Mouse (Mus musculus): ENCODE measurements at regions not wholly inside any gene's neighbourhood (a gene's known extent, or its start where the extent isn't known, plus 50 kb on each side); places are given as distances from the start of the nearest gene placed in this dataset.
"Not testable (repeated sequence)": the region's sequence is repeated elsewhere in the genome, so short reads cannot be mapped to it uniquely, and the experiment has no call there.

DNA sequence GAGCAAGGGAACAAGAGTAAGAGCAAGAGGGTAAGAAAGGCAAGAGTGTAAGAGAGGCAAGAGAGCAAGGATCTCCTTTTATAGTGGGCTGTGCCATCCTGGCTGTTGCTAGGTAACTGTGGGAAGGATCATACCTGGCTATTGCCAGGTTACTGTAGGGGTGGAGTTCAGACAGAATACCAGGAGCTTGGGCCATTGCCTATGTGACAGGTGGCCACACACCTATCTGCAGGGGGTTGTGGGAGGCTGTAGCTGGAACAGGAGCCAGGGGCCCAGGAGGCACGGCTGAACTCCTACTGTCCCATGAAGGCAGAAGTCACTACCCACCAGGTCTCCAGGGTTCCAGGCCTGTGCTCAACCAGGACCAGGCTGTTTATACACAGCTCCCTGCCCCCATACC lies 1149.0 kb downstream of the 9330182O14Rik start:
- no peak for DNase-seq

DNA sequence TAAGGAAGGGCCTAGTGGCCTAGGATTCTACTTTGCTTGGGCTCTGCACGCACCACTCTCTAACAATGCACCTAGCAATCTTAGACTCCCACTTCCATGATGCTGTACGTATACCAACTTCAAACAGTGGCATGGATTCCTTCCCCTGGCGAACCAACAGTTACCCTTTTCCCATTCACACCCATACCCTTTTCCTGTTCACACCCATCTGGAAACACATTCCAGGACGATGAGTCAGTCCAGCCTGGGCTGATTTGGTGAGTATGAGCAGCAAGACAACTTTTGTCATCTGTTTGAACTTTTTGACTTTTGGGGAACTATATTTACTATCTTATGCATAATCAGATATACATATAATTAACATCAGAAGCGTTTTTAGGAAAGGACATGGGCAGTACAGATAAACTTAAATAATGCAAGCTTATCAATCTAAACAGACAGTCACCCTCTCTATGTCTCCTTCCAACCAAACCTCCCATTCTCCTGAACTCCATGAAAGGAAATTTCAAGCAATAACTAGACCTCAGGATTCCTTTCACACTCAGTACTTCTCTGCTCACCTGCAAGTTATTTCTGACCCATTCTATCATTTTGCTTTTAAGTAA lies 1152.7 kb downstream of the 9330182O14Rik start:
- DNase-seq = no peak

DNA sequence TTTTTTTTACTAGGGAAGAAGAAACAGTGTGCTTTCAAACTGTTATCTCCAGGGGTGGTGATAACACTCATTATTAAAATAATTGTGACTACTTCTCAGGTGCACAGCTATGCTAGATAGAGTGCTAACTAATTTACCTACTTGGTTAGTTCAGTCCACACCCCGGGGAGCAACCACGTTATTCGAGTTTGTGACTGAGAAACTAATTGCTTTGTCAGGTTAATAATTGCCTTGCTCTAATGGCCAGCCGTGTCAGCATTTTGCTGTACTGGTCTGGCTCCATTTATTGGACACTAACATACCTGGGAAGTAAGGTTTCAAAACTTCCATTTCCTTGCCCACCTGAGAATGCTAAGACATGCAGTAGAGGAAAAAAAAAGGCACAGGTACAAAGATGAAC lies 1163.3 kb downstream of the 9330182O14Rik start:
- no peak for DNase-seq

DNA sequence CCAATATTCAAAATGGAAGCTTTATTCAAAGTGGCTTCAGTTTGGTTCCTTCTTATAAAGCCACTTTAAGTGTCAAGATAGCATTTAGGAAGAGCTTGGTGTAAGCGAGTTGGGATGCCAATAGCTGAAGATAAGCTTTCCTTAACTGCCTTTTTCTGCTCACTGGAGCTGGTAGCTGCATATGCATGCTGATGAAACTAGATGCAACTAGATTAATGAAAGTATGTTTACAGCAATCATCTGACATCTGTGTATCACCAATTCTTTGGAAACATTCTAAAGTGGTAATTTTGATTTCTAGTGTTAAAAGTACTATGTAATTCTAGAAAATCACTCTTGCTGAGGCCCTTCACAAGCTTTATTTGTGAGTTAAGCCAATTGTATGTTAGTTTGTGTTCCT lies 1172.5 kb downstream of the 9330182O14Rik start:
- DNase-seq = no peak

DNA sequence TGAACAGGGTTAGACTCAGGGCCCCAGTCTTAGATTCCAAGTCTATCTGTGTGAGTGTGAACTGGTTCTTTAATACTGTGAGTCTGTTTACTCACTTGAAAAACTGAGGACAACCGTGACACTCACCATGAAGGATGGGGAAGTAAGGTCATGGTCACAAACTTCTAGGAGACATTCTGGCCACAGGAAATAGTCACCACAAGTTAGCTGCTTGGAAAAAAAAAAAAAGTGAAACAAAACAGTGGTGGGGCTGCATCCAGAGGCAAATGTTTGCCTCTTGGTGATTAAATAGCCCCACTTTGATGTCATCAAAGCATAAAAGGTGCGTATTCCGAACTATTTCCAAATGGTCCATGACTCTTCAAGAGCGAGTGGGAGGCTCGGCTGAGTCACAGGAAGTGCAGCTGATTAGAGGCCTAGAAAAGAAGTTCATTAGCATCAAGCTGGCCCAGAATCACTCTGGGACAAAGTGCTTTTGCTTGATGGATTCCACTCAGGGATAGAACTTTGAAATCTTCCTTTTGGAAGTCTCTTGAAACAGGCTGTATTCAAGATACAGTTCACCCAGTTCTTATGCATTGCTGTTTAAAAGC lies 1177.7 kb downstream of the 9330182O14Rik start:
- DNase-seq = peak; percentile 45

DNA sequence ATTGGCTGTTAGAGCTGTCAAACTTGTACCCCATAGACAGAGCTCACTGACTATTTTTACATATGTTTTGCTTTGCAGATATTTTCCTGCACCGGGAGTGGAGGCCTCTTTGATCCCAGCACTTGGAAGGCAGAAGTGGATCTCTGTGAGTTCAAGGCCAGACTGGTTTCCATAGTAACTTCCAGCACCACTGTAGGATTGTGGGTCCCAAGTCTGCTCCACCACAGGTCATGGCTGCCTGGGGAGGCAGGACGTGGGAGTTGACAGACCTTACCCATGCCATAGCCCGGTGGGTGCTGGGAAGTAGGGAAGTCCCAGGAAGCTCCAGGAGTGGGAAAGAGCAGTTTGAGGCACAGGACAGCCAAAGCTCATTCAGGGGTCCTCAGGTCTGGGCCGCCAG lies 1180.8 kb downstream of the 9330182O14Rik start:
- peak; percentile 15 for DNase-seq

DNA sequence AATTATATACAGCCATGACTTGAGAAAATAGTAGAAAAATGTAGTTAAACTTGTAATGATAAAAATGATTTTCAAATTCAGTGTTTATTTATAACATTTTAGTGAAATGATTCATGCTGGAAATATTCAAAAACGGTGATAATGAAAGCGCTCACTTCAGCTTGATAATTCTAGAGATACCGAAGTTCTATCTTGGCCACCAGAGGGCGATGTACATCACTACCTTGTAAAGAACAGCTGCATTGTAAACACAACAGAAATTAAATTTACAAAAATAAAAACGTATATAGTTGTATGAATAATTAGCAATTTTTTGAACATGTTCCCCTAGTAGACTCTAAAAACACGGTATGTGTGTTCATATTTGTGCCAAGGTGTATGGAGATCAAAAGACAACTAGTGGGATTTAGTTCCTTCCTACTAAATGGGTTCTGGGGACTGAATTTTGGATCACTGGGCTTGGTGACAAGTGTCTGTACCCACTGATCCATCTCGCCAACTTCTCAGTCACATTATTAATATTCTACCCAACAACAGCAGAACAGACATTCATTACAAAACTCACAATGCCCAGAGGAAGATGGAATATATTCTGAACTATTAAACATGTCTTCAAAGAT lies 1191.6 kb downstream of the 9330182O14Rik start:
- peak; percentile 15 for DNase-seq

DNA sequence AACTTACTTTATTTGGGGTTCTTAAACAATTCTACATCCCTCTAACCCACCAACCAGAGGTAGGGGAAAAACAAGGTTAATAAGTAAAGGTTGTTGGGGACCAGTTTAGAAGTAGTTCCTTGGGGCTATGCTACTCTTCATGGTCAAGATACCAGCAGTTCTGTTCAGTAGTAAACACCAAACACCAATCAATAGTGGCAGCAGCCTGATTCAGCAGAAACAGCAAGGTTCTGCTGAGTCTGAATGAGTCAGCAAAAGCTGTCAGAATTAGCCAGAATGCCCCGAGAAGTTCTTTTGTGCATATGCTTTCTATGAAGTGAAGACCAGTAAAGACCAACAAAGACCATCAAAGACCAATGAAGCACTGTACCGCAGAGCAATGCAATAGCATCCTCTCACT lies 1195.1 kb downstream of the 9330182O14Rik start:
- no peak for DNase-seq

DNA sequence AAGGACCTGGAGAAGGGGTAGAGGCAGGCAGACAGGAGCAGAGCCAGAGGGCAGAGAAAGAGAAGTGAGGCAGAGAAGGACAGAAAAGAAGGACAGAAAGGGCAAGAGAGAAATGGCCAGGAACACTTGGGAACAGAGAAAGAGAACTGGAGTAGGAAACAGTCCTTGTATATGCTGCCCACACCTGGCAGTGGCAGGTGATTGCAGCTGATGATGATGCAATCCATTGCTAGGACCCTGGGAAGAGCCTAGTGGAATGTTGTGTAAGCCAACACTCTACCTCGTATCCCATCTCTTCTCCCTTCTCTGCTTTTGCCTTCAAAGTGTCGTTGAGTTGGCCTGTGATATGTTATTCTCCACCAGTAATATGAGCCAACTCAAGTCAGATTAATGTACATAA lies 1195.9 kb downstream of the 9330182O14Rik start:
- DNase-seq = no peak

DNA sequence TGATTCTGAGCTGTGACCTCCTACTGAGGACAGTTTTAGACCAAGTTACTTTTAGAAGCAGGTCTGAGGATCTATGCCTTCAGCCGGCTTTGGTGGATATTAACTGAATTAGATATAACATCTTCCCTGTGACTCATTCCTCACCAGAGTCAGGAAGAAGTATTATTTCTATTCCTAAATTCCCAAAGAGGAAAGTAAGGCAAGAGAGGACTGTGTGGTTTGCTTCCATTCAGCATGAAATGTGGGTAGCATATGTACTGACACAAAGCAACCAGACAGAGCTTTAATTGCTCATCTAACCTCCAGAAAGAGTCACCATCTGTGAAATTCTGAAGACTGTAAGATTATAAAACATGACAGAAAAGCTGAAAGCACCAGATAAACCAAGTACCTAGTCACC lies 1198.3 kb downstream of the 9330182O14Rik start:
- no peak for DNase-seq

DNA sequence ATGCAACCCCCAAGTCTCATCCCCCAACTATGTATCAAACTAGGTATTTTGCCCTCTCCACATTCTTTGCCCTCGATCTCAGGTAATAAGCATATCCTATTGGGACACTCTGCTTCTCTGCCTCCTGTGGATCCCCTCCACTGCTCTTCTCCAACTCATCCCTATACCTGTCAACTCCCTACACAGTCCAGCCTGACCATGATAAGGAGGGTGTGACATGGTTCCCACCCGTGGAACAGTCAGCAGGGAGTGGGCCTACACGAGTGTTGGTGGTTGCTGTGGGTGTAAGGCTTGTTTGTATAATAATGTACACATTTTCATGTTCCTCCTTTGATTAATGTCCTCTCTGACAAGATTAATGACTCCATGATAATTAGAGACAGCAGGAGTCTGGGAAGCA lies 1199.0 kb downstream of the 9330182O14Rik start:
- no peak for DNase-seq

DNA sequence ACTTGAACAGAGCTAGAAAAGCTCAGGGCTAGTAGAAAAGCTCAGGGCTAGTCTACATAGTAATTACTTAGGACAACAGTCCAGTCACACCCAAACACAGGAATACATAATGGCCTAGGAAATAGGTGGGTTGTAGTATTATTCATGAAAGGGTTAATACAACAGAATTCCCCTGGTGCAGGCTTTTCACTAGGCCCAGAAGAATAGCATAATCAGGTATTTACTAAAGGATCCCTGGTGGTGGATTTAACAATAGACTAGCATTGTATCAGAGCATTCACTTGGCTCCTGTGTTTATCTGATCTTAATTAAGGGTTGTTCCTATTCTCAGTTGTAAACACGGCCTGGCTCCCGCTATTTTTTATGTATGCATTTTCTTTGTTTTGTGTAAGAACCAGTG lies 1206.5 kb downstream of the 9330182O14Rik start:
- DNase-seq = not testable (repeated sequence)

DNA sequence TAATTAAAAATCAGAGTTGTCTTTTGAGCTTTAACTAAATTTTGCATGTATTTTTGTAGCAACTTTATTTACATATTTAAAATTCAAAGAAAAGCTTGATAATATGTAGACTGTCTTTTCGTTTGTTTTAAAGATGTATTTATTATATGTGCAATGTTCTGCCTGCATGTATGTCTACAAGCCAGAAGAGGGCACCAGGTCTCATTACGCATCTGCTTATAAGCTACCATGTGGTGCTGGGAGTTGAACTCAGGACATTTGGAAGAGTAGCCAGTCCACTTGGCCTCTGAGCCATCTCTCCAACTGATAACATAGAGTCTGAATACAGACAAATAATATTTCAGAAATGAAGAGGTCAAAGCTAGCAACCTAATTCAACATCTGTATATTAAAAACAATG lies 1211.4 kb downstream of the 9330182O14Rik start:
- DNase-seq = no peak

DNA sequence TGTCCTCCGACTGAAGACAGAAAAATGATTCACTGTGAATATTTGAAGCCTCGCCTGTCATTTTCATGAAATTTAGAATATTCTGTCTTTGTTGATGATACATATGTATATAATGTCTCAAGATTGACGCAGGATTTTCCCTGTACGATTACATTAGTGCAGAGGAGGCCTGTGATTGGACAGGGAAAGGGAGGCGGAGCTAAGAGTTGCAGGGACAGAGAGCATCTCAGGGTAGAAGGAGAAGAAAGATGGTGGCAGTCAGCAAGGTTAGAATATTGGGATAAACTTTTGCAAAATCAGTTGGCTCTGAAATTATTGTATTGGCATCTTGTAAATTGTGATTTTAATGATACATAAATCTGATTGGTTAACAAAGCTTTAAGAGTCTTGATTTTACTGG lies 1213.1 kb downstream of the 9330182O14Rik start:
- no peak for DNase-seq

DNA sequence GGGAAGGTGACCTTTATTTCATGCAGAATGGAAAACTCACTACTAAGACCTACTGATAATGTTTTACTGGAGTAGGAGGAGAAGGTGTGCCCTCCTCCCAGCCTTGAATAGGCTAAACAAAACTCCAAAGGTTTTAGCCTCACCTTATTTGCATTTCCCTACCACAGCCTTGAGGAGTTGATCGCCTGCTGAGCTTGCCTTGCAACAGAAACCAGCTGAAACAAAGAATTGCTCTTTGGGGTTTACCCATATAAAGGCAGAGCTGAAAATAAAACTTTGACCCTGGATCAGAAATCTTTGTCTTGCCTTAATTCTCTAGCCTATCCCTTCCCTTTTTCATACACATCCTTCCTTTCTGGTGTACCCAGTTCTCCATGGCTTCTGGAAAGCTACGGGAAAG lies 1218.0 kb downstream of the 9330182O14Rik start:
- no peak for DNase-seq

DNA sequence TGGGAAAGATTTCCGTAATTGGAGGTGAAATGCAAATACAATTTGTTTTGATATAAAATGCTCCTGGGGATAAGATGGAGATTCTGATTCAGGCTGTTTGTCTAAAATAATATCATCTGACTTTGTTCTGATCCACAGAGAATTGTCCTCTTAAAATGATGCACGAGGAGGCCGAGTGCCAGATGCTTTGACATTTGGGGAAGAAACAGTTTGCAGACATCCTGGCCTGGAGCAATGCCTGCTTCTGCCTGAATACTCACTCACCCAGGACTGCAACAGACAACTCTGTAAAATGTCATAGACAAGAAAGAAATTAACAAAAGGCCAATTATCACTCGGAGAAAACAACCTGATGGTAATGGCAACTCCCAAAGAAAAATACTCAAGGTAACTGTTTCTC lies 1225.1 kb downstream of the 9330182O14Rik start:
- no peak for DNase-seq

DNA sequence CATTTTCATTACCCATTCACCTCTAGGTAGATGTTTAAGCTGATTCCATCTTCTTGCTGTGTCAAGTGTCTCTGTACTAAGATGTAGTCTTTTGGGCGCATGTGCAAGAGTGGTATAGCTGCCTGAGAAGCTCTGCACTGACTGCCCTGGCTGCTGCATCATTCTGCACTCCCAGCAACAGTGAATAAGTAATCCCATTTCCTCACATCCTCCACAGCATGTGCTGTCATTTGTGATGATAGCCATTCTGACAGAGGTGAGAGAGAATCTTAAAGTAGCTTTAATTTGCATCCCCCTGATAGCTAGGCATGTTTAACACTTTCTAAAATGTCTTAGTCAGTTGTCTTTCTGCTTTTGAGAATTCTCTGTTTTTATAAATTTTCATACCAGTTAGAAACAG lies 1240.5 kb downstream of the 9330182O14Rik start:
- no peak for DNase-seq

DNA sequence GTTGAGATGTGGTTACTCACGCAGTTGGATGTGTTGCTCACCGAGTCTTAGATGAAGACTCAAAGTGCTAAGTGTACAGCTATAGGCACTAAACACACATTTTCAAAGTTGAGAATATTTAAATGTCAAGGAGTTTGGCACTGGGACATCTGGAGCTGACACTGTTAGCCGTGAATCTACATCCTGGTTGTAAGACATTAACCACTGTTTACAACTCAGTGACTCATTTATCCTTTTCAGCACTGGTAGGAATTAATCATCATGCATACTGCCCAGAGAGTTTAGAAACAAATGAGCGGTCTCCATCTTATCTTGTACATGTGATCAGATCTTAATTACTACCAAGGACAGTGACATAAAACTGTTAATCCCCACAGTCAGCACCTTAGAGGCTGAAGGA lies 1241.7 kb downstream of the 9330182O14Rik start:
- no peak for DNase-seq

DNA sequence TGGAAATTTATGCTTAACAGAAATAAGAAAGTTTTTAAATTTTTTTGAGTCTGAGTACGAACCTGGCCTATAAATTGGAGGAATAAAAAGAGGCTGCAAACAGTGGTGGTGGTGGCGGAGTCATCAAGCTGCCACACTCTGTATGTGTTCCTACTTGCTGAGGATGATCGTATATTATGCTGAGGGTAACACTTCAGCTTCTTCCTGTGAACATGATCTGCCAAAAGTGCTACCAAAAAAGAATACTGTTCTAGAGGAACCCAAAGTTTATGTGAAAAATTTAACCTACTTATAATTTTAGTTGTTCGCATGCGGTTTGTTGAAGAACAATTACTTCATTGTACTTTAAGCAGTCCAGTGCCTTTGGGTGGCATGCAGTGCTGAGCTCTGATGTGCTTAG lies 1245.5 kb downstream of the 9330182O14Rik start:
- DNase-seq = no peak

DNA sequence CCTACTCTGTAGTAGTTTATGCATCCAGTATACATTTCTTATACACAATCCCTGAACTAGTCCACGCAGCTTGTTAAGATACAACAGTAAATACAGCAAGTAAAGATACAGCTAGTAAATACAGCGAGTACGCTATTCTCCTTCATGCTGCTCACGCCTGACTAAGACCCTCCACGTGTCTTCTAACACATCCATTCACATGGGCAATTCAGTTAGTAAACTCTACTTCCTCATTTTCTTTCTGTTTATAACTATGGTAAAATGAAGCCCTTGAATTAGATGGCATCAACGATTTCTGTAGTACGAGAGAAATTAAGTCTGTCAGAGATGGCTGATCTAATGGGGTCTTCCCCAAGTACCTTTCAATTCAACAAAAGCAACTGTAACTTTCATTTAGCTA lies 1246.3 kb downstream of the 9330182O14Rik start:
- no peak for DNase-seq

DNA sequence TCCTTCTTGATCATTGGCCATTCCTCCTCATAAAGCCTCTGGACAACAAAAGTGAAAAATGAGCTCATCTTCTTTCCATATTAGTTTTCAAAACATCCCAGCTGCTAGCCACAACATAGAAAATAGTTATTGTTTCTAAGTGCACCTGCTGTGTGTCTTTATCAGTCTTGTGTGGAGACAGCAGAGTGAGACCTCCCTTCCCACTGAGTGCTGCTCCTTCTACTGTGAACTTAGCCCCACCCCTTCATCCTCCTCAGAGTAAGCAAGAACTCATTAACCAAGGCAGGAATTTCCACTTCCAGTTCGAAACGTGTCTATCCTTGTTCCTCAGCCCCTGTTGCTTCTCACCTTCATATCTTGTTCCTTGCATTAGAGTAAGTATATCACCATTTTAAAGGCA lies 1256.5 kb downstream of the 9330182O14Rik start:
- no peak for DNase-seq

Data from adrenal gland, adult 2 months (tissue).